Mouse (Mus musculus) layer of hippocampus, adult 9-11 months (tissue): ENCODE results near the gene Wdr20.
"Not testable (repeated sequence)": the region's sequence is repeated elsewhere in the genome, so short reads cannot be mapped to it uniquely, and the experiment has no call there.

Experiments
- DNase-seq: peaks from one replicate; pipeline ENCODE4 v3.0.0; 2022

Wdr20 gene

DNA sequence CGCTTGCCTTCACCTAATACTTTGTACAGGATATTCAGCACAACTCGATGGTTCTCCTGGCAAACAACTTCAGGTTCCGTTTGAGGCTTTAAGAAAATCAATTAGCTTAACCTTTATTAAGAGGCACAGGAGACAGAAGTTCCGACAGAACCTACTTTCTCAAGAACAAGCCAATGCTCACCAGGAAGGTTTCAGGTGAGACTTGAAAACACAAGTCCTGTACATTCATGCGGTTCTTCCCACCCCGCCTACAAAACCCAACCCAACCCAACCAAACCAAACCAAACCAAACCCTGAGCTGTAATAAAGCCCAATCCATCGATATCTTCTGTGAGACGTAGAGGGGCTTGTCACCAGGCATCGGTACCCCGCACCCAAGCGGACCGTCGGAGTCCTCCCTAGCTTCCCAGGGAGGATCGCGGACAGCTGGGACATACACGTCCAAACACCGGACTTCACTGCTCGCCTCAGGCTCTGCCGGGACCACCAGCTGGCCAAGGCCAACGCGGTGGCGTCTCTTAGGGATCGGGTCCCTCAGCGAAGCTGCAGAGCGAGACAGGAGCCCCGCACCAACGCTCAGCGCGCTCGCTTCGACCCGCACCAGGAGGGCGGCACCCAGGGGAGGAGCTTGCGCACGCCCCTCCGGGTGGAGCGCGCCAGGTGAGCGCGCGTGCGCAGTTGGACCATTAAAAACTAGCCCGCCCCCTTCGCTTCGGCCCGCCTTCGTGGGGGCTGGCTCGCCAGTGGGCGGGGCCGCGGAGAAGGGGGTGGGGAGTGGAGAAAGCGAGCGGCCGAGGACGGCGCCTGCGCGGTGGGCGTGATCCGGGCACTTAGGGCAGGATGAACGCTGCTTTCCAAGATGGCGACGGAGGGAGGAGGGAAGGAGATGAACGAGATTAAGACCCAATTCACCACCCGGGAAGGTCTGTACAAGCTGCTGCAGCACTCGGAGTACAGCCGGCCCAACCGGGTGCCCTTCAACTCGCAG is at the start of gene Wdr20:
TSS of gene Wdr20 (plus strand) at position 775 of the 988 bp plus-strand sequence.
- peak; percentile 97 for DNase-seq

DNA sequence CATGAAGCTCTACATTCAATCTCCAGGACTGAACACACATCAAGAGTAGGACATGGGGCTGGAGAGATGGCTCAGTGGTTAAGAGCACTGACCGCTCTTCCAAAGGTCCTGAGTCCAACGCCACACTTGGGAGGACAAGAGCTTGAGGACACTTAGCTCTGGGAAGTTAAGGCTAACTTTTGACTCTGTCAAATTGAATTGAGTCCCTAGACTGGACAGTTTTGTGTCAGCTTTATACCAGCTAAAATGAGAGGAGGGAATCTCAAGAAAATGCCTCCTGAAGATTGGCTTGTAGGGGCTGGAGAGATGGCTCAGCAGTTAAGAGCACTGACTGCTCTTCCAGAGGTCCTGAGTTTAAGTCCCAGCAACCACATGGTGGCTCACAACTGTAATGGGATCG is 48.8 kb upstream of the Wdr20 start:
- DNase-seq = not testable (repeated sequence)

DNA sequence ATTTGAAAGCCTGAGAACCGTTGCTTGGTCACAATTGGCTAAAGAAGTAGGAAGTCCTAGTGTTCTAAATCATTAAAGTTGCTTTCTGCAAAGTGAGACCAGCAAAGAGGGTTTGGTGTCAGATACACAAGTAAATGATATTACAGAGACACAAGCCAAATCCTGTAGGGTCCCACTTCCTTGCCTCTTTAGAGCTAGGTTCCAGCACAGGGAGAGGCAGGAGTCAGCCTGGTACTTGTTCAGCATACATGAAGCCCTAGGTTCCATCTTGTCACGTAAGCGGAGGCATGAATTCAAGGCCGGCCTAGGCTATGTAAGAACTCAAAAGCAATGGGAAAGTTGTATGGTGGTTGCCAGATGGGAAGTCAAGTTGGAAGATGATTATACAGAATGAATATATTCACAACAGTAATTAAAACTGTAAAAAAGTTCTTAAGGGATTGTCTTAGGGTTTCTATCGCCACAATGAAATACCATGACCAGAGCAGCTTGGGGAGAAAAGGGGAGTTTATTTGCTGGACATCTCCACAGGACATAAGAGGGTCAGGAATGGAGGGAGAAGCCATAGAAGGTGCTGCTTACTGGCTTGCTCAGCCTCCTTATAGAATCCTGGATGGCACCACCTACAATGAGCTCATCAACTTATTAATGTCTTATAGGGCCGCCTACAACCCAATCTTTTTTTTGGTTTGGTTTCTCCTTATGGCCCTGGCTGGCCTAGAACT is 47.7 kb upstream of the Wdr20 start:
- DNase-seq = no peak

DNA sequence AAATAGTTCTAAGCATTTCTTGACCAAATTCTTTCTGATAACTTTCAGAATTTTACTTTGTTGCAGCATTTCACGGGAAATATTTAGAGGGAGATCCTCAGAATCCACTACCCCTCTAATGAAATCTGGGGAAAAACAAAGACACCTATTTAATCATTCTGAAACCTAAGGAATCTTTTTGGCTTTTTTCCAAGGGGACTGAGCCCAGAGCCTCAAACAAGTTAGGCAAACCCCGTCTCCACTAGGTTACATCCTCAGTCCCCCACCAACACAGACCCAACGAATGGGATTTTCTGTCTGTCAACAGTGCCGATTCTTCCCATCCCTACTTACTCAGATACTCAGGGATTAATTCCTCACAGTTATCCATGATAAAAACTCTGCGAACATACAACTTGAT is 44.4 kb upstream of the Wdr20 start:
- not testable (repeated sequence) for DNase-seq

DNA sequence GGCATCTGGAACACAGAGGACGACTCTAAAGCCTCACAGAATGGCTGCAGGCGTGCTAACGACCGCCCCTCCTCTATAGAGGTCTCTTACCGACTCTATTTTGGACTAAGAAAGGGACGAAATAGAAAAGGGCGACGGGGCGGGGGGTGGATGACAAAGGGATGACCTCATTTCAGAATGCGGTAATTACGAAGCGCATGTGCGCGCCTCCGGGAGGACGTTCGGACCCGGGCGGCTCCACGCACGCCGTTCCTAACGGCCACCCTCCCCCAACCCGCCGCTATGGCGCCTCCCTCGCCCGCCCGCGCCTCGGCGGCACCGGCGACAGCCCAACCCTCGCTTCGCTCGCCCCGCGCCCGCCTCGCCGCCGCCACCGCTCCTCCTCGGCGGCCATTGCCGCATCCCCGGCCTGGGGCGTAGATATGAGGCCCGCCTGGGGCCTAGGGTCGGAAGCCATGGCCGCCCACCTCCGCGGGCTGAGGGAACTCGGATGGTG is 42.0 kb upstream of the Wdr20 start:
- peak; percentile 60 for DNase-seq

DNA sequence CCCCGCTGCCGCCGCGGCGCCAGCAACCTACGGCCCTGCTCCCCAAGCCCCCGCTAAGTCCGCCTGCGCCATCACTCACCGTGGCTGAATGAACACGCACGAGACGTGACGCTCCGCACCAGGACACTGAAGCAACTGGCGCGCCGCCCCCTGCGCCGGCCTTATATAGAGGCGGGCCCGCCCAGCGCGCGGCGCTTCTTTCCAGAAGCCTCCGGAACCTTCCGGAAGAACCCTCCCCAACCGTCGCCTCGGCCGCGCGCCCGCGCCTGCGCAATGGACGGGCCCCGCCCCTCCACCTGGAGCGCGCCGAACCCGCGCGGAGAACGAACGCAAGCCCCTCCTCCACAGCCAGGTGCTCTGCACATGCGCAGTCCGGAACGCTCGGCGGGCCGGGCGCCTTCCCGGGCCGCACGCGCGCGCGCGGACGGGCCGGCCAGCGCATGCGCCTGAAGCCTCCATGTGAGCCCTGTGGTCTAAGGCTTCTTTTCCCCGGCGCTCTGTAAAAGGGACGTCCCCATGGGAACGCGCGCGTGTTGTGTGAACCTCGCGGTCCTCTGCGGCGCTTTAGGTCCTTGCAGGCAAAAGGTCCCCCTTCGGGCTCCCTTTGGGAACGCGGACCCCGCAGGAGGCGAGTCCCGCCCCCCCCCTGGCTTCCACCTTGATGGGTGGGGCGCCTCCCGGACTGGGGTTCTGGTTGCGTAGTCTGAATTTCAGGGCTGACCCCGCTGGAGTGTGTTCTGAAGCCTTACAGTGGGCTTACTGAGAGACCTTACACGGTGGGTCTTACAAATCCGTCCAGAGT is 41.4 kb upstream of the Wdr20 start:
- DNase-seq = peak; percentile 96

DNA sequence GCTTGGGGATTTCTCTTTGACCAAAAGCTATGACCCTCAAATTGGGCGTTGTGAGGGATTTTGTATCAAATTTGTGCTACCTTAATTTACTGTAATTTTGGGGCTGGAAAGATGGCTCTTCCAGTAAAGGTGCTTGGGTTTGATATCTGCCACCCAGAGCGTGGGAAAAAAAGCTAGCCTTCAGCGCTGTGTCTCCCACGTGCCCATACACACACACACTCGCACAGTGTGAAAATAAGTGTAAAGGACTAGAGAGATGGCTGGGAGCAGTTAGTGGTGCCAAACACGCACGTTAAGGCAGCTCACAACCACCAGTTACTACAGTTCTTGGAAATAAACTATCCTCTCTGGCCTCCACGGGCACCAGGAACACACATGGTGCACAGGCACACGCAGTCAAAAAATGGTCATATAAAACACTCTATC is 40.8 kb upstream of the Wdr20 start:
- no peak for DNase-seq

DNA sequence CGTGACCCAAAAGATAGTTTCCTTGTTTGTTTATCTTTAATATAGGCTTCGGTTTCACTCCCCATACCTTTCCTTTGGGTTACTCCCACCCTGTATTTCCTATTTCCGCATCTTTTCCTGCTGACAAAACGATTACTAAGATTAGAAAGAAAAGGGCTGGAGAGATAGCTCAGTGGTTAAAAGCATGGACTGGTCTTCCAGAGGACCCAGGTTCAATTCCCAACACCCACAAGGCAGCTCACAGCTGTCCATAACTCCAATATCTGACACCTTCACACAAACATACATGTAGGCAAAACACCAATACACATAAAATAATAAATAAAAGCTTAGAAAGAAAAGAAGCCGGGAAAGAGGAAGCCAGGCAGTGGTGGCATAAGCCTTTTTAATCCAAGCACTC is 40.3 kb upstream of the Wdr20 start:
- no peak for DNase-seq

DNA sequence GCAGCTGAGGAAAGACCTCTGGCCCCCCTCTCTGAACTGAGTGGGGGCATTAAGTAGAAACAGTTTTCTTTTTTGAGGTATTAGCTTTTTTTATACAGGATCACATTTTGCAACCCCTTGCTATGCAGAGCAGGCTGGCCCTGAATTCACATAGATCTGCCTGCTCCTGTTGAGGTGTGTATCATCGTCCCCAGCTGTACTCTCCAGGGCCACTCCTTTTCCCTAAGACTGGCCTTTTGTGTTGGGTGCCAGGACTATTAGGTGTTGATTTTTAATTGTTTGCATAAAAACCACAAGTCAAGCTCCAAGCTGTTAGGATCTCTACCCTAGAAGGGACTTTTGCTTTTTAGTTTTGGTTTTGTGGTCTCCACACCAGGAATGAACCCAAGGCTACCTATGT is 39.7 kb upstream of the Wdr20 start:
- DNase-seq = no peak

DNA sequence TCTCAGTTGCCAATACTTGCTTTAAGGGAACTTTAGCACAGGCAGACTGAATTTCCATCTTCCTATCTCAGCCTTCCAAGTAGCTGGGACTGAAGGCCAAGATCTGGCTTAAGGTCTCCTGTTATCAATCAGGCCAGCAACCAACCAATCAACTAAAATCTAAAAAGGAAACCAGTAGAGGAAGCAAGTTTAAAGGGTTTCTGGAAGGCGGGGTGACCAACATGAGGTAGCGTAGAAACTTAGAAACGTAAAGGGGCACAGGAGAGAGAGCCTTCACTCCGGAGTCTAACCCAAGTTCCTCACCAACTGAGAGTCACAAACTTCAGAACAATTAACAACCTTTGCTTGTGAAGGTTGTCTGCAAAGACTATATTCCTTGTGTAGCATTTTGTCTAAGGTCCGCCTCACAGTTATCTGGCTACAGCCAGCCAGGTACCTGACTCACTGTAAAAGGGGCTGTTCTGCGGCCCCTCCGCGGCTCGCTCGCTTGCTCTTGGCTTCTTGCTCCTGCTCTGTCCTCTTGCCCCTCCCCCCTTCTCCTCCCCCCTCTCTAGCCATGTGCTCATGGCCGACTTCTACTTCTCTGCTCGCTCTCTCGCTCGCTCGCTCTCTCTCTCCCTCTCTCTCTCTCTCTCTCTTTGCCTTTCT is 39.1 kb upstream of the Wdr20 start:
- DNase-seq = no peak

DNA sequence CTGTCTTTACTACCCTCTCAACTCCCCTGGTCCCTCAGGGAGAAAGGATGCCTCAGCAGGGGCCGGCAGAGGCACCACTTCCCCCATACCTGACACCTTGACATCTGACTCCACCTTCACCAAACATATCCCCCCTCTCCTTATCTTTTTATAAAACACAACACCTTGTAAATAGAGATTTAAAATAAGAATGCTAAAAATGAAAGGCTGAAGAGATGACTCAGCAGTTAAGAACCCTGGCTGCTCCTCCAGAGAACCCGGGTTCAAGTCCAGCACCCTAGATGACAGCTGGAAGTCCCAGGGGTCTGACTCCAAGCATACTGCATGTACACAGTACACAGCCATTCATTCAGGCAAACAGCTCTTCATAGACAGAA is 38.6 kb upstream of the Wdr20 start:
- no peak for DNase-seq

DNA sequence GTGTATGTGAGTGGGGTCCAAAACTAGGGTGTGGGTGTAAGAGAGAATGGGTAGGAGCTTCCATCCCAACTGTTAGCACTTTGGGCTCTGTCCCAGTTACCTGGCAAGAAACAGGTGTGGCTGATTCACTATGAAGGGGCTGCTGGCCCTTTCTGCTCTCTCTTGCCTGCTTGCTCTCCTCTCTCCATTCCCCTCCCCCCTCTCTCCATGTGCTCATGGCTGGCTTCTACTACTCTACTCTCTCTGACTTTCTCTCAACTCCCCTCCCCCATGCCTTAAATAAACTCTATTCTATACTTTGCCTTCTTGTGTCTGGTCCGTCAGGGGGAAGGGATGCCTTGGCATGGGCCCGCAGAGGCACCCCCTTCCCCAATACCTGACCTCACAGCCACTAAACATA is 37.0 kb upstream of the Wdr20 start:
- no peak for DNase-seq

DNA sequence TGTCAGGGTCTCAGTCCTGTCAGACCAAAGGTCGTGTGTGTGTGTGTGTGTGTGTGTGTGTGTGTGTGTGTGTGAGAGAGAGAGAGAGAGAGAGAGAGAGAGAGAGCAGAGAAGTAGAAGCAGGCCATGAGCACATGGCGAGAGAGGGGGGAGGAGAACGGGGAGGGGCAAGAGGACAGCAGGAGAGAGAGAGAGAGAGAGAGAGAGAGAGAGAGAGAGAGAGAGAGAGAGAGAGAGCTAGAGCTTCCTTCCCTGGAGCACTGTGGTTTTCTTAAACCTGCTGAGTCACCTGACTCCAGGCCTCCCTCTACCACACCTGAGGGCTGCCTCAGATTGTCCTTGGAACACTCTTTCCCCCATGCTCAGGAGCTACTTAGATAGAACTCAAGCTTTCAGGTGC is 36.4 kb upstream of the Wdr20 start:
- DNase-seq = not testable (repeated sequence)

DNA sequence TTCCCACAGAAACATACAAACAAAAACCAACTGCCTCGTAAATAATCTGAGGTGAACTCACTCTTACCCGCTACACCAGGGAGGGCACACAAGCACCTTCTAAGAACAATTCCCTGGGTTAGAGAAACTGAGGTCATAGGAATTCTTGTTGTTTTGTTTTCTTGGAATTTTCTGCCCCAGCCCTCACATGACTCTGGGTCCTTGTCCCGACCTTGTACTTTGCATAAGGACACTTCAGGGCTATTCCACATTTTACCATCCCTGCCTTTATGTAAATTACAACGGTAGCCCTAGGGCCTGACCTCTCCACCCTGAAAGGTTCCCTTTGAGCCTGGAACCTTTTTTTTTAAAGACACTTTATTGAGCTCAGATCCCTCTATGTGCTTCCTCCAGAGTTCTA is 35.2 kb upstream of the Wdr20 start, which contains the start of gene Hsp90aa1:
TSS of gene Hsp90aa1 (minus strand) at position 173 of the 400 bp plus-strand sequence.
- no peak for DNase-seq

DNA sequence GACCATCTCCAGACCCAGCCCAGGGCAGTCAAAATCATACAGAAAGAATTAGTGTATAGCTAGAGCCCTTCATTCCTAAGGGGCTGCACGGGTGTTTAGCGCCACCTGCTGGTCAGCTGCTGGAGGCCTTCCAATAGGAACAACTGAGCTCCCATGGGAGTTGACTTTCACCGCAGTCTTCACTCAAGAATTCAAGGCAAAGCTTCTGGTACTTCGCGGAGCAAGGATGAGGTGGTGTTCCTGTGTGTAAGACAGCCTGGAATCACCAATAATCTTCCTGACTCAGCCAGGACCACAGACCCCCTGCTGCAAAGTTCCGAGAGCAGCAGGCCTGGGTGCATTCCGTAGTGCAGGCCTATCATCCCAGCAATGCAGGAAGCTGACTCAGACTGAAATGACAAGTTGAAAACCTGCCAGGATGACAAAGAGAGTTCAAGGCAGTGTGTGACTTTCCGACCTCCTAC is 34.7 kb upstream of the Wdr20 start:
- peak; percentile 69 for DNase-seq

DNA sequence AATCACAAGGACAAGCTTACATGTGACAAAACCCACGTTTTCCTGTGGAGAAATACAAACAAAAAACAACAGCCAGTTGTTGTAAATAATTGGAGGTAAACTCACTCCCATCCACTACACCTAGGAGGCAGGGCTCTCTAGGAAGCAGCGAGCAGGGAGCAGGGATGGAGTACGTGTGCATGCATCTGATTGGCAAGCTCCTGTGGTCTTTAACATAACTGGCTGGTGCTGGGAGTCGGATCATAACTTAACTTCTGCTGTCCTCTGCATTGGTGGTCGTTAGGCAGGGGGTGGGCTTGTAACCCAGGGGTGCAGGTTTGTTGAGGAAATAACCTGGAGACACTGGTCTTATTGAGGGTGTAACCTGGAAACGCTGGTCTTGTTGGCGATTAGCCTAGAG is 34.1 kb upstream of the Wdr20 start:
- no peak for DNase-seq

DNA sequence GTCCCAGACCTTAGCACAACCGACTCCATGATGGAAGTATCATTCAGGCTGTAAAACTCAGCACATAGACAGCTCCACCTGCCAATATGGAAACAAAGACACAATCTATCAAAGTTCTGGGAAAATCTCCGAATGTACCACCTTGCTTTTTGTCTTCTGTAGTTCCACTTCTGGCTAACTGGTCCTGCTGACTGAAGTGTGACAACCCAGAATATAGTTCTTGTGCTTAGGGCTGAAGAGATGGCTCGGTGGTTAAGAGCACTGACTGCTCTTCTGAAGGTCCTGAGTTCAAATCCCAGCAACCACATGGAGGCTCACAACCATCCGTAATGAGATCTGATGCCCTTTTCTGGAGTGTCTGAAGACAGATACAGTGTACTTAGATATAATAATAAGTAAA is 32.3 kb upstream of the Wdr20 start:
- not testable (repeated sequence) for DNase-seq

DNA sequence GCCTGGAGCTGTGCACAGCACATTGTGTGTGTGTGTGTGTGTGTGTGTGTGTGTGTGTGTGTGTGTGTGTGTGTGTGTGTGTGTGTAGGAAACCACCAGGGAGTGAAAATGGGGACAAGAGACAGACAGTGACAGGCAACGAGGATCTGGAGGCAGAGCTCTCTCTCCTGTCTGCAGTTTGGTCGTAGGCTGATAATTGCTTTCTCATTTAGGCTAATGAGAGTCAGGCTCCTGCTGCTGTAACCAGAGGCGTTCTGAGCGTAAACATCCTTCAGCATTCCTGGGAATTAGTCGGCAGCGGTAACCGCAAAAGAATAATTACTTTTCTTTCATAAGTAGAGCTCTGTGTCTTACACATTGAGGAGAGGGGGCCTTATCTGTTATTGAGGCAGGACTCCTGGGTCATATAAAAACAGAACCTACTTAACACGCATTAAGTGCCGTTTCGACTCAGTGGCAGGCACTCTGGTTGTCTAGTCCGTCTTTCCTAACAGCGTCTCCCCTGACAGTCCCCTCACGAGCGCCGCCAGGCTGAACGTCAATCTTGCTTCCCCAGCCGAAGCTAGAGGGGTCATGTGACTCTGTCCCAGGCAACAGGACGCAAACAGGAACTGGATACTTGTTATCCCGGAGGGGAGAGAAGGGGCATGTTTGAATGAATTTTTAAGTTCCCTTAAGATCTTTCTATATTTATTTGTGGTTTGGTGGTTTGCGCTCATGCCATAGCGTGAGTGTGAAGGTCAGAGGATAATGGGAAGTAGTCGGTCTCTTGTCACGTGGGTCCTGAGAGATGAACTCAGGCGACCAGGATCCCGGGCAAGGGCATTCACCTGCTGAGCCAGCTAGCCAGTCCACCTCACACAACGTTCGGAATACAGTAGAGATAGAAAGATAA is 31.2 kb upstream of the Wdr20 start:
- no peak for DNase-seq

DNA sequence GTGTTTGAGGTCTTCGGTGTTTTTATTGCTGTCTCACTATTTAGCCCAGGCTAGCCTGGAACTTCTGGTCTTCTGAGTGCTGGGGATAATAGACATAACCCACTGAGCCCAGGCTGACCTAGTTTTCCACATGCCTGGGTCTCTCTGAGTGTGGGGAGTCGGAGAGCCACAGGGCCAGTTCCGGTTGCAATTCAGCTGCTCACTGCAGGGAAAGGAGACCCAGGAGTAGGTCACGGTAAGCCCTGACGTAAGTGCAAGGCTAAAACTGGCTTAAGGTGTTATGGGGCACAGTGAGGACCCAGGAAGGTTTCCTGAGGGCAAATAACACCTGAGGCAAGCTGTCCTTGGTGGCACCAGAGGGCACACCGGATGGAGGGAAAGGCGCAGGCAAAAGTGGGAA is 30.3 kb upstream of the Wdr20 start:
- DNase-seq = no peak

DNA sequence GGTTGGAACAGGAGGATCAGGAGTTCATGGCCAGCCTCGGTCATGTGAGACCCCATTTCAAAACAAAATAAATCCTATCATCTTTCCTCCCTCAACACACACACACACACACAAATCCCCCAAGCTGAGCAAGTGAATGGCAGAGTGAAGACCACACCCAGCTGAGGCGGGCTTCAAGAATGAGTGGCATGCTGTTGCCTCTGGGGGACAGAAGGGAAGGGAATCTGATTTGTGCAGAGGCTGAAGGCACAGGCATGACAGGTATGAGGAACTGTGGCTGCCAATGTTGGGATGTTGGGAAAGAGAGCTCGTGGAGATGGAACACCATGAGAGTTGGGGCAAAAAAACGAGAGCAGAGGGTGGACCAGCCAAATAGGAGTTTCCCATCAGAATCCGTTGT is 26.5 kb upstream of the Wdr20 start:
- no peak for DNase-seq

DNA sequence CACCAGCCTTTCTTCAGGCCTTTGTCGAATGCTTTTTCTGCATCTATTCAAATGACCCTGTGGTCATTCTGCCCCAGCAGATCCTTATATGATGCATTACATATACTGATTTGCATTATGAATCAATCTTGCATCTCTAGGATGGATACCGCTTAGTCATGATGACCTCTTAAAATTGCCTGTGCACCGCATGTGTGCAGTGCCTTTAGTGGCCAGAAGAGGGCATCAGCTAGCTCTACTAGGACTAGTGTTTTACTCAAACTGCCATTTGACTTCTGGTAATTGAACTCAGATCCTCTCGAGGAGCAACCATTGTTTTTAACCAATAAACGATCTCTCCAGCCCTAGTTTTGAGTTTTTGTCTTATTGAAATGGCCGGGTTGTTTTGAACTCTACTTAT is 24.0 kb upstream of the Wdr20 start:
- DNase-seq = no peak
